Mouse (Mus musculus): ENCODE results near the gene Gm44973. TPM values are rescaled to one million over a fixed set of nuclear protein-coding genes. Genes with fewer than 3 reads are reported as not detected.
"Not testable (repeated sequence)": the region's sequence is repeated elsewhere in the genome, so short reads cannot be mapped to it uniquely, and the experiment has no call there.

Gene Gm44973
- polyA plus RNA-seq, 1 experiment from 2014 or later: 2.6 TPM

GRCm38 (mm10) chr7:5014251-5015117, 812 bp upstream of the Gm44973 start, which contains the start of the genes Zfp524 and Fiz1:
Zfp524 (plus strand) TSS chr7:5014415.
Fiz1 (minus strand) TSS chr7:5014697.
- no peaks in the 10 kb centered on the region for H3K4me1 ChIP-seq (ENCODE audit: control insufficient read depth, insufficient read depth, low read length)
- no peaks in the 10 kb centered on the region for H3K27me3 ChIP-seq (ENCODE audit: control insufficient read depth, insufficient read depth, low read length)
- peak within 1 kb of the TSS; percentile 46 for H3K4me2 ChIP-seq (ENCODE audit: low read depth, low read length)
- under 1% methylated on average over 42 of the region's 42 CpGs for WGBS
- peak within 1 kb of the TSS; percentile 98 for H3K27ac ChIP-seq (ENCODE audit: low read depth, low read length)
- H3K9ac ChIP-seq (replicated peaks; ENCODE audit: low read depth, low read length): peak within 1 kb of the TSS; percentile 70
- no peaks in the 10 kb centered on the region for H3K9me3 ChIP-seq (ENCODE audit: control insufficient read depth, low read length)
- peak; percentile 81 for ATAC-seq (ENCODE audit: low read depth)
- H3K36me3 ChIP-seq (ENCODE audit: control insufficient read depth, insufficient read depth, low read length): peaks cover 20% of the 10 kb centered on the region
- H3K4me3 ChIP-seq (ENCODE audit: low read depth, low read length): peak within 1 kb of the TSS; percentile 58

- H3K4me3 ChIP-seq (ENCODE audit: low read depth, low read length): peak overlapping the region; percentile 58
- no peaks in the 10 kb centered on the region for H3K27me3 ChIP-seq (ENCODE audit: control insufficient read depth, insufficient read depth, low read length)
- H3K4me2 ChIP-seq (ENCODE audit: low read depth, low read length): peak overlapping the region; percentile 46
- peaks cover 2% of the 10 kb centered on the region for H3K4me1 ChIP-seq (ENCODE audit: control insufficient read depth, insufficient read depth, low read length)
- no peak overlapping the region for H3K9ac ChIP-seq (replicated peaks; ENCODE audit: low read depth, low read length)
- H3K36me3 ChIP-seq (ENCODE audit: control insufficient read depth, insufficient read depth, low read length): peaks cover 11% of the 10 kb centered on the region
- no peak for ATAC-seq (ENCODE audit: low read depth)
- peak overlapping the region; percentile 98 for H3K27ac ChIP-seq (ENCODE audit: low read depth, low read length)
- WGBS: 53% methylated on average over 3 of the region's 3 CpGs
- no peaks in the 10 kb centered on the region for H3K9me3 ChIP-seq (ENCODE audit: control insufficient read depth, low read length)
These were observed 761 bp downstream of the Gm44973 start for GRCm38 (mm10) chr7:5016057-5016456.

GRCm38 (mm10) chr7:5016920-5017319, 1.6 kb downstream of the Gm44973 start:
- H3K27me3 ChIP-seq (ENCODE audit: control insufficient read depth, insufficient read depth, low read length): no peaks in the 10 kb centered on the region
- H3K27ac ChIP-seq (ENCODE audit: low read depth, low read length): no peak overlapping the region
- 96% methylated on average over 2 of the region's 2 CpGs for WGBS
- H3K36me3 ChIP-seq (ENCODE audit: control insufficient read depth, insufficient read depth, low read length): peaks cover 6% of the 10 kb centered on the region; the same call in 1 of the 2 replicates
- H3K4me2 ChIP-seq (ENCODE audit: low read depth, low read length): no peak overlapping the region
- no peak overlapping the region for H3K9ac ChIP-seq (replicated peaks; ENCODE audit: low read depth, low read length)
- ATAC-seq (ENCODE audit: low read depth): no peak
- H3K4me1 ChIP-seq (ENCODE audit: control insufficient read depth, insufficient read depth, low read length): peaks cover 7% of the 10 kb centered on the region
- no peak overlapping the region for H3K4me3 ChIP-seq (ENCODE audit: low read depth, low read length)
- no peaks in the 10 kb centered on the region for H3K9me3 ChIP-seq (ENCODE audit: control insufficient read depth, low read length)

GRCm38 (mm10) chr7:5017352-5017751, 2.1 kb downstream of the Gm44973 start:
- Histone ChIP-seq H3K4me2 (ENCODE audit: low read depth, low read length) (no peak overlapping the region), H3K27me3 (ENCODE audit: control insufficient read depth, insufficient read depth, low read length) (no peaks in the 10 kb centered on the region), H3K9ac (replicated peaks; ENCODE audit: low read depth, low read length) (no peak overlapping the region), H3K36me3 (ENCODE audit: control insufficient read depth, insufficient read depth, low read length) (peaks cover 8% of the 10 kb centered on the region; the same call in 1 of the 2 replicates), H3K4me1 (ENCODE audit: control insufficient read depth, insufficient read depth, low read length) (peaks cover 7% of the 10 kb centered on the region), H3K9me3 (ENCODE audit: control insufficient read depth, low read length) (no peaks in the 10 kb centered on the region), H3K4me3 (ENCODE audit: low read depth, low read length) (no peak overlapping the region), H3K27ac (ENCODE audit: low read depth, low read length) (no peak overlapping the region)
- ATAC-seq (ENCODE audit: low read depth): no peak
- WGBS: 93% methylated on average over 16 of the region's 16 CpGs

GRCm38 (mm10) chr7:5017931-5018330, 2.6 kb downstream of the Gm44973 start:
- WGBS: 96% methylated on average over 21 of the region's 21 CpGs
- no peaks in the 10 kb centered on the region for H3K27me3 ChIP-seq (ENCODE audit: control insufficient read depth, insufficient read depth, low read length)
- H3K9ac ChIP-seq (replicated peaks; ENCODE audit: low read depth, low read length): no peak overlapping the region
- no peak overlapping the region for H3K4me2 ChIP-seq (ENCODE audit: low read depth, low read length)
- peaks cover 6% of the 10 kb centered on the region; the same call in 1 of the 2 replicates for H3K36me3 ChIP-seq (ENCODE audit: control insufficient read depth, insufficient read depth, low read length)
- H3K4me3 ChIP-seq (ENCODE audit: low read depth, low read length): no peak overlapping the region
- H3K9me3 ChIP-seq (ENCODE audit: control insufficient read depth, low read length): no peaks in the 10 kb centered on the region
- no peak overlapping the region for H3K27ac ChIP-seq (ENCODE audit: low read depth, low read length)
- no peak for ATAC-seq (ENCODE audit: low read depth)
- H3K4me1 ChIP-seq (ENCODE audit: control insufficient read depth, insufficient read depth, low read length): peaks cover 7% of the 10 kb centered on the region

- H3K4me3 ChIP-seq (ENCODE audit: low read depth, low read length): peak overlapping the region; percentile 81
- H3K4me2 ChIP-seq (ENCODE audit: low read depth, low read length): peak overlapping the region; percentile 29
- ATAC-seq (ENCODE audit: low read depth); H3K9ac ChIP-seq (replicated peaks; ENCODE audit: low read depth, low read length); H3K36me3 ChIP-seq (ENCODE audit: control insufficient read depth, insufficient read depth, low read length); H3K9me3 ChIP-seq (ENCODE audit: control insufficient read depth, low read length); H3K27me3 ChIP-seq (ENCODE audit: control insufficient read depth, insufficient read depth, low read length); H3K4me1 ChIP-seq (ENCODE audit: control insufficient read depth, insufficient read depth, low read length): not testable (repeated sequence)
- H3K27ac ChIP-seq (ENCODE audit: low read depth, low read length): peak overlapping the region; percentile 60; the same call in 1 of the 2 replicates
- 28% methylated on average over 8 of the region's 8 CpGs for WGBS
These were observed 4.3 kb downstream of the Gm44973 start for GRCm38 (mm10) chr7:5019576-5019975.

GRCm38 (mm10) chr7:5020000-5020681, 4.8 kb downstream of the Gm44973 start, which contains the start of the genes Zfp865 and Ccdc106:
Zfp865 (plus strand) TSS chr7:5020376.
Ccdc106 (plus strand) TSS chr7:5020553.
- peak within 1 kb of the TSS; percentile 81 for H3K4me3 ChIP-seq (ENCODE audit: low read depth, low read length)
- H3K9ac ChIP-seq (replicated peaks; ENCODE audit: low read depth, low read length): peak within 1 kb of the TSS; percentile 96
- H3K27ac ChIP-seq (ENCODE audit: low read depth, low read length): peak within 1 kb of the TSS; percentile 92
- peak within 1 kb of the TSS; percentile 83 for H3K4me2 ChIP-seq (ENCODE audit: low read depth, low read length)
- no peaks in the 10 kb centered on the region for H3K9me3 ChIP-seq (ENCODE audit: control insufficient read depth, low read length)
- peaks cover 7% of the 10 kb centered on the region for H3K4me1 ChIP-seq (ENCODE audit: control insufficient read depth, insufficient read depth, low read length)
- no peaks in the 10 kb centered on the region for H3K27me3 ChIP-seq (ENCODE audit: control insufficient read depth, insufficient read depth, low read length)
- peak; percentile 89 for ATAC-seq (ENCODE audit: low read depth)
- H3K36me3 ChIP-seq (ENCODE audit: control insufficient read depth, insufficient read depth, low read length): peaks cover 9% of the 10 kb centered on the region; the same call in 1 of the 2 replicates
- under 1% methylated on average over 46 of the region's 49 CpGs for WGBS

- under 1% methylated on average over 14 of the region's 15 CpGs for WGBS
- Histone ChIP-seq H3K9ac (replicated peaks; ENCODE audit: low read depth, low read length) (peak overlapping the region; percentile 96), H3K4me2 (ENCODE audit: low read depth, low read length) (peak overlapping the region; percentile 83), H3K9me3 (ENCODE audit: control insufficient read depth, low read length) (no peaks in the 10 kb centered on the region), H3K27ac (ENCODE audit: low read depth, low read length) (peak overlapping the region; percentile 92), H3K4me1 (ENCODE audit: control insufficient read depth, insufficient read depth, low read length) (peaks cover 7% of the 10 kb centered on the region), H3K4me3 (ENCODE audit: low read depth, low read length) (peak overlapping the region; percentile 81), H3K36me3 (ENCODE audit: control insufficient read depth, insufficient read depth, low read length) (peaks cover 9% of the 10 kb centered on the region; the same call in 1 of the 2 replicates), H3K27me3 (ENCODE audit: control insufficient read depth, insufficient read depth, low read length) (no peaks in the 10 kb centered on the region)
- peak; percentile 9 for ATAC-seq (ENCODE audit: low read depth)
These were observed 5.4 kb downstream of the Gm44973 start for GRCm38 (mm10) chr7:5020685-5021084.

Data from neural tube, embryonic 14.5 days (tissue).